Mouse (Mus musculus): ENCODE results near the gene Hoxb5. TPM values are rescaled to one million over a fixed set of nuclear protein-coding genes. Genes with fewer than 3 reads are reported as not detected.

Gene Hoxb5
- total RNA-seq, 2 experiments from 2014 or later: not detected

DNA sequence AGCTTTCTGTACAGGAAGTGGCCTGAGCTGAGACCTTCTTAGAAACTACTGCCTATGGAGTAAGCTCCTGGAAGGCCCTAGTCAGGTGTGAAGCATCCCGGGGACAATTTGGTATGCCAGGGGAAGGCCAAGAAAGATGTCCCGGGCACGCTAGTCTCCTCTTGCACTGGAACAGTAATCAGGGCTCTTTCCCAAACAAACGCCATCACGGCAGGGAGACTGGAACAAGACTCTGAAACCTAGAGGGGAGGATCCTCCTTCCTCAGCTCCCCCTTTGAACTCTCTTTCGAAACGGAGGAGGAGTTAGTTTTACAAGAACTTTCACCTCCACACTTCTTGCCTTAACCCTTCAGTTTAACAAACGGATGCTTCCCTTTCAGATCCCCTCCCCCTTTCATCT lies 29.0 kb downstream of the Hoxb5 start:
- intact Hi-C loops (cut with DNase I): no loop called here
- no peak for DNase-seq

DNA sequence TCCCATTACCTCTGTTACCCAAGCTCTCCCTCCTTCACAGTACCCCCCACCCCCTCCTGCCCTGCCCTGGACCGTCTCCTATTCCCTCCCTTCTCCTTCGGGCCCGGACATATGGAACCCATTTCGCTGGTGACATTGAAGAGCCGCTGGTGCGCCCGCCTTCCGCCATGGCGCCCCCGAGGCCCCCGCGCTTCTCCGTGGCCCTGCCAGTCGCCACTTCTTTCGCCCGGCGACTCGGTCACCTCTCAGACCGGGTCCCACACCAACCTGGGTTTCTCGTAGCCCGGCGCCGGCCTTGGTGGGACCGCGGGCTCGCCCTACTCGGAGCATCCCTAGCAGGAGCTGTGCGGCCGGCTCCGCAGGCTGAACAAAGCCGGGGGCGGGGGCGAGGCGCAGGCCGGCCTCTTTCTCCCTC lies 29.5 kb downstream of the Hoxb5 start:
- DNase-seq: no peak
- intact Hi-C loops (cut with DNase I): no loop called here

DNA sequence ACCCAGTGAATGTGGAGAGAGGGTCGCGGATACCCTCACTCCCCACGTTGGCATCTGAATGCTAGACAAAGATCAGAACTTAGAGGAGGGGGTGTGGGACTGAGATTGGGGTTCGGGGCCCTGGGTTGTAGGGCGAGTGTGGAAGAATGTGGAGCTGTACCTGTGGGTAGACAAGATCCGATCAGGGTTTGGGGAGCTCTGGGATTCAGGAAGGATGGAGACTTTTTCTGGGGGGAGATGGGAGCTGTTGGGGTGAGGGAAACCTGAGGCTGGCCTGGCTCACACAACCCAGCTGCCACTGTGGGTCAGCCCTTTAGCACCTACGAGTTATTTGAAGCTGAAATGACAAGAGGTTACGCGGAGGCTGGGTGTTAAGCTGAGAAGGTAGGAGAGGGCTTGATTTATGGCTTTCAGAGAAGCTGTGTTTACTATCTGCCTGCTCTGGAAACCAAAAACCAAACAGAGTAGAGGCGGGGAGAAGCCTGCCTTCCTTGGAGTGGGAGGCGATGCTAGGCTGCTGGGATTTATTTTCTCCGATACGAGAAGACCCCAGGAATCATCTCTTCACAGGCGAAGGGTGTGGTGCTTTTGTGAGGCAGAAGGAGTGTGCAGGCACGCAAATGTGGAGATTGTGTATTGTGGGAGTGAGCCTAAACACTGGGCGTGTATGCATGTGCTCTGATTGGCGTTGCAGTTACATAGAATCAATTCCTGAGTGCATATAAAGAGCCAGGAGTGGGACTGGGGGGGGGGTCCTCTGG lies 30.3 kb downstream of the Hoxb5 start:
- intact Hi-C loops (cut with DNase I): no loop called here
- DNase-seq: no peak

GRCm38 (mm10) chr11:96334002-96334364 lies 30.8 kb downstream of the Hoxb5 start:
- intact Hi-C loops (cut with DNase I): no loop called here
- DNase-seq: no peak

GRCm38 (mm10) chr11:96334998-96335397 lies 31.9 kb downstream of the Hoxb5 start:
- DNase-seq: no peak
- intact Hi-C loops (cut with DNase I): no loop called here

GRCm38 (mm10) chr11:96336597-96336996 lies 33.5 kb downstream of the Hoxb5 start:
- DNase-seq: no peak
- intact Hi-C loops (cut with DNase I): no loop called here

DNA sequence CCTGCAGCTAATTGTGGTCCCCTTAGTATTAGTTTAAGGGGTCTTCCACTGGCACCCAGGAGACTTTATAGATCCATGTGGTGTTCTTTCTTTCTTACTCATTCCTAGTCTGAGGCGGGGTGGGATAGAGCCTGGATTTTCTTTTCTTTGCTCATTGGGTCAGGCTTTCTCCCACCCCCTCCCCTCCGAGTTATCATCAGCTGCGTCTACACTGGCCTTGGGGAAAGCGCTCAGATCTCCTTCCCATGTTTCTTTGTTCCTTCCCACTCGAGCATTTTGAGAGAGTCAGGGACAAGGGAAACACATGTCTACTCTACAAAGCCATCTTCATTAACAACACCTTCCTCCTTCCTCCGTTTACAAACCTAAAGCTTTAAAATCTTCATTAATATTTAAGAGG lies 33.9 kb downstream of the Hoxb5 start:
- intact Hi-C loops (cut with DNase I): no loop called here
- DNase-seq: no peak

- intact Hi-C loops (cut with DNase I): no loop called here
- DNase-seq: no peak
Observed at GRCm38 (mm10) chr11:96338957-96339855, 36.1 kb downstream of the Hoxb5 start.

GRCm38 (mm10) chr11:96340698-96341365 lies 37.7 kb downstream of the Hoxb5 start:
- intact Hi-C loops (cut with DNase I): no loop called here
- DNase-seq: no peak

DNA sequence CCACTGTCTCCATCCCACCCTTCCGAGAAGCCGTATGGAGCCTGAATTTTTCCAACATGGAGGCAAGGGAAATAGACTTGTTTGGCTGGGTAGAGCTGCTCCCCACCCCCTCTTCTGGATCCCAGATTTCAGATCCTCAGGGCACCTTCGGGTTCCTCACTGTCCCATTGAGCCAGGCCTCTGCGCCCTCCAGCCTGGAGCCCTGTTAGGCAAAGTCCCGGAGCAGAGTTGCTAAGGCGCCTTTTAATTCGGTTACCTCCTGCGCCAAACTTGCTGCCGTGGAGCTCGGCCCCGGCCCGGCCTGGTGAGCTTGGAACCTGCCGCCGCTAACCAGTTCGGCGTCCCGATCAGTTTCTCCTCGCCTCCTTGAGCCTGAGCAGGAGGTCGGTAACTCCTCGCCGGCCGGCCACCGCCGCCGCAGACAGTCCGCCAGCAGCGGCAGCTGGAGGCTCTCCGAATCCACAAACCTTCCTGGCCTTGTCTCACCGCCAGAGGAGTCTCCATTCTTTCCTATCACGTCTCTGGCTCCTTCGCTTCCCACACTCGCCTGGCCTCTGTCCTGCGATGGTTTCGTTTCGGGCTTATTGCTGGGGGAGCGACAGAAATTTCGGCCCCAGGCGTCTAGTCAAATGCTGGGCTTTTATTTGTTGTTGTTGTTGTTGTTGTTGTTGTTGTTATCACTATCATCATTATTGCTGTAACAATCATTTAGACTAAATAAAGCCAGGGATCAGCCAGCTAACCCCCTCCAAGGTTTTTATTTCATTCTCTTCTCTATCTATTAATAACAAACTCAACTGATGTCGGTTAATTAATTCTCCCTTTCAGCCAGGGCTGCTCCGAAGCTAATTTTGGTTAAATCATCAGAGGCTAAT lies 38.8 kb downstream of the Hoxb5 start:
- DNase-seq: no peak
- intact Hi-C loops (cut with DNase I): no loop called here

DNA sequence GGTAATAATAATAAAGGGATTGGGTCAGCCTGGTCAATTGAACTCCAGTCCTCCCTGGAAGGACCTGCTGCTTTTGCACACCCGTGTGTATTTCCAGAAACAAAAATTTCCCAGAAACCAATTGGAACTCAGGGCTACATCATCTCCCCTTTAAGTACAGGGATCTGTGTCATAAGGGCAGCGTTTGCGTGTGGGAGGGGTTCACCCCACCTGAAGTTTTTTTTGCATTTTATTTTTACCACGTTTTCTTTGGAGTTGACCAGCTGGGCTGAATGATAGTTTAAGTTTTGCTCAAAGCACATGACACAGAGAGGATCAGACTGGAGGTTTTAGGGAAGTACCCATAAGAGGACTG lies 39.4 kb downstream of the Hoxb5 start:
- intact Hi-C loops (cut with DNase I): no loop called here
- DNase-seq: no peak

DNA sequence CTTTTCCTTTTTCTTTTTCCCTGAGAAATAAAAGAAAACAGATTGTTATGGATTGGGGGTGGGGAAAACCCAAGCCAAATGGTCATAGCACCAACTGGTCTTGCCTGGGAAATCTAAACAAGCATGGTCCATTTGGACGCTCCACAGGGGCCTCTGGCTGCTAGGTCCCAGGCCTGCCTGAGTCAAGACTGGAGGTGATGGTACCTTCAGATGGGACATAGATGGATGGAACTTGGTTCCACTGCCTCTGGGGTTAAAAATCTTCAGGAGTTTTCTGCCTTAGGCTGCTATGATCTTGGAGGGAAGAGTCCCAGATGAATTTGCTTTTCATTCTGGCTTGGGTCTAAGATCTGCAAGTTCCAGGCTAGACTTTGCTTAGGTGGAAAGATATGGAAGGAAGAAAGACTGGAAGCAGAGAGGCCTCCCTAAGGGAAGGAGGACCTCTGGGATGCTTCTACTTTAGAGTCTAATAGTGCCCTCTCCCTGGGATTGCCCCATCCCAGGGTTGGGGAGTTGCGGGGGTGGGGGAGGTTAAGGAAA lies 40.1 kb downstream of the Hoxb5 start:
- intact Hi-C loops (cut with DNase I): no loop called here
- no peak for DNase-seq

DNA sequence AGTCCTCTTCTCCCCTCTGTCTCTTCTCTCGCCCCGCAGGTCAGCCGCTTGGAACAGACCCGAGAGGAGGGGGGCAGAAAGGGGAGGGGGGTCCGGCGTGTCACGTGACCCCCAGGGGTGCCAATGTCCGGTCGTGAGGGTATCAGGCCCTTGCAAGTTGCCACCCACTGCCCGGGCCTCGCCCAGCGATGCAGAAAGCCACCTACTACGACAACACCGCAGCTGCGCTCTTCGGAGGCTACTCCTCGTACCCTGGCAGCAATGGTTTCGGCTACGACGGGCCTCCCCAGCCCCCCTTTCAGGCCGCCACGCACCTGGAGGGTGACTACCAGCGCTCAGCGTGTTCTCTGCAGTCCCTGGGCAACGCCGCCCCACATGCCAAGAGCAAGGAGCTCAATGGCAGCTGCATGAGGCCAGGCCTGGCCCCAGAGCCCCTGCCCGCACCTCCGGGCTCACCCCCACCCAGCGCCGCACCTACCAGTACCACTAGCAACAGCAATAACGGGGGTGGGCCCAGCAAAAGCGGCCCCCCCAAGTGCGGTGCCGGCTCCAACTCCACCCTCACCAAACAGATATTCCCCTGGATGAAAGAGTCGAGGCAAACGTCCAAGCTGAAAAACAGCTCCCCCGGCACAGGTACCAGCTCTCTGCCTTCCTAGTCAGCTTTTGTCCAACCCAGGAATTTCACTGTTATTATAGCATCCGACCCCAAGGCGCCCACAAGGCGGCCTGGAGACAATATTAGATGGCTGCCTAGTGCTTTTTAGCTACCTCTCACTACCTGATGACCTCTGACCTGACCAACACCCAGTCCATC lies 41.1 kb downstream of the Hoxb5 start:
- intact Hi-C loops (cut with DNase I): no loop called here

DNA sequence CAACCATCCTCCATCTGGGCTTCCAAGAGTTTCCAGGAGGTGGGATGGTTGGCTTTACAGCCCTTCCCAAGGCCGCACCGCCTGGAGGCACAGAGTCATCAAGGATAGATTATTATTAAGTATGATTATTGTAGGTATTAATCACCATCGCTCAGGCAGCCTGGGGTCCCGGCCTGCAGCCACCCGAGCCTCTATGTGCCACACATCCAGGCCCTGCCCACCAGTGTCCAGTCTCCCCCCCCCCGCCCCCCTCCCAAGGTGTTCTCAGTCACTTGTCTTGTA lies 41.7 kb downstream of the Hoxb5 start:
- DNase-seq: no peak
- intact Hi-C loops (cut with DNase I): no loop called here

More for the DNA sequence above, 41.1 kb downstream of the Hoxb5 start:
- no peak for DNase-seq

DNA sequence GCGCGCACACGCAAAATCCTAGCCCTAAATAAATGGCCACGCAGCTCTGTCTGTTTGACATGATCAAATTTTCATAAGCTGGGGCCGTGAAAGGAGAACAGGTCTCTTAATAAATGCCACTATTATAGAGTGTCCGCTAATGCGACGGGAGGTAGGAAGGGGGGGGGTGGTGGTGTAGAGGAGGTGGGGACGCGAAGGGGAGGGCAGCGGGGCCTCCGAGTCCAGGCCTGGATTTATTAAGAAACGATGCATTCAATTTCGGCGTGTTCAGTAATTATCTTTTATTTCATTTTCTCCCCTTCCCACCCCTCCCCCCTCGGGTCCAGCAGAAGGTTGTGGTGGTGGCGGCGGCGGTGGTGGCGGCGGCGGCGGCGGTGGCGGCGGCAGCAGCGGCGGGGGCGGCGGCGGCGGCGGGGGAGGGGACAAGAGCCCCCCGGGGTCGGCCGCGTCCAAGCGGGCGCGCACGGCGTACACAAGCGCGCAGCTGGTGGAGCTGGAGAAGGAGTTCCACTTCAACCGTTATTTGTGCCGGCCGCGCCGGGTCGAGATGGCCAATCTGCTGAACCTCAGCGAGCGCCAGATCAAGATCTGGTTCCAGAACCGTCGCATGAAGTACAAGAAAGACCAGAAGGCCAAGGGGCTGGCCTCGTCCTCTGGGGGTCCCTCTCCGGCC lies 42.2 kb downstream of the Hoxb5 start:
- no peak for DNase-seq
- intact Hi-C loops (cut with DNase I): no loop called here

DNA sequence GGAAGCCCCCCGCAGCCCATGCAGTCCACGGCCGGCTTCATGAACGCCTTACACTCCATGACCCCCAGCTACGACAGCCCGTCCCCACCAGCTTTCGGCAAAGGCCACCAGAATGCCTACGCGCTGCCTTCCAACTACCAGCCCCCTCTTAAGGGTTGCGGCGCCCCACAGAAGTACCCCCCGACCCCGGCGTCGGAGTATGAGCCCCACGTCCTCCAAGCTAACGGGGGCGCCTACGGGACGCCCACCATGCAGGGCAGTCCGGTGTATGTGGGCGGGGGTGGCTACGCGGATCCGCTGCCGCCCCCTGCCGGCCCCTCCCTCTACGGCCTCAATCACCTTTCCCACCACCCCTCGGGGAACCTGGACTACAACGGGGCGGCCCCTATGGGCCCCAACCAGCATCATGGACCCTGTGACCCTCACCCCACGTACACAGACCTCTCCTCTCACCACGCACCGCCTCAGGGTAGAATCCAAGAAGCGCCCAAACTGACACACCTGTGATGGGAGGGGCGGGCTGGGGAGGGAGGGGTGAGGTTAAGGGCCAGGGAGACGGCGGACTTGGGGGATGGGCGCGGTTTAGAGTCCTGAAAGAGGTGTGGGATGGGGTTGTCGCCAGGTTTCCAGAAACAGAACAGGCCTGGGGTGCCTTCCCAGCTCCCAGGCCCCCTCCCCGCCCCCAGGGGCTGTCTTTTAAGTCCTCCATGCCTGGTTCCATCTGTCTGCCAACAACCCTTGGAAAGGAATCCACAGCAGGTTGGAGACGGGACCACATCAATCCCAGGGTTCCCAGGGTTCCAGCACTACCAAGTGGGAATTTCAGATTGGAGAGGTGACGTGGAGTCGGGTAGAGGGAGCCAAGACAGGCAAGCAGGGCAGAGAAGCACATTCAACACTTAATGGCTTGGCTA lies 43.0 kb downstream of the Hoxb5 start:
- intact Hi-C loops (cut with DNase I): no loop called here
- DNase-seq: no peak

DNA sequence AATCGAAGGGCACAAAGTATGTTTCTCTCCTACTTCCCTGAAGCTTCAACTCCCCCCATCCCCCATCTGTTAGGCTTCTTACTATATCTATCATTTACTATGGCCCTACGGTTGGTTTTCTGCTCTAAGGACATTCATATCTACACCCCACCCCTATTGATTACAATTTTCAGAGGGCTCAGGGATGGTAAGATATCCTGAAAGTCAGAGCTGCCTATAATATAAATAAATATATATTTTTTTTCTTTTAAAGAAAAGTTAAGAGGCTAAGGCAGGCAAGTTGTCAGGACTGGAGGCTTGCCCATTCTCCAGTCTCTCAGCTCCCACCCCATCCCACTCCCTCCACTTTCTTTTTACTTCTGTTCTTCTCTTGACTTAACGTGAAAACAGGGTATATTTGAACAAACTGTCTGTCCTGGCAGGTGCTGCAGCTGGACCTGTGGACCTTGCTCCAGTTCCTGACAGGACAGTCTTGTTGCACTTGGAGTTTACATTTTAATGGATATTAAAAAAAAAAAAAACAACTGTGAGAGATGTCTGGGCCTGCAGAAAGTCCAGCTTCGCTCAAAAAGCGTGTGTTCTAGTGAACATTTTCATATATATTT lies 43.9 kb downstream of the Hoxb5 start:
- DNase-seq: no peak
- intact Hi-C loops (cut with DNase I): no loop called here

GRCm38 (mm10) chr11:96347717-96348116 lies 44.6 kb downstream of the Hoxb5 start:
- intact Hi-C loops (cut with DNase I): no loop called here
- no peak for DNase-seq
